Mouse (Mus musculus) 3134 (cell line): ENCODE data around the gene Cys1.
A peak's percentile ranks its signal among the peaks of the same experiment; 100 is the strongest.
"Not testable (repeated sequence)": the region's sequence is repeated elsewhere in the genome, so short reads cannot be mapped to it uniquely, and the experiment has no call there.

Source experiments
- DNase-seq: peaks from one replicate; pipeline ENCODE4 v3.0.0-alpha.2; 2011; ENCODE audit warnings: low spot score; ENCODE audit not compliant: insufficient read length; ENCODE audit errors: extremely low read depth

Cys1 gene

GRCm38 (mm10) chr12:24681286-24682023 lies at the start of gene Cys1:
Gene Cys1, minus strand, starts transcription at chr12:24681813.
- no peak for DNase-seq

GRCm38 (mm10) chr12:24724369-24724768 lies 42.8 kb upstream of the Cys1 start:
- peak; percentile 39 for DNase-seq

GRCm38 (mm10) chr12:24723859-24724258 lies 42.2 kb upstream of the Cys1 start:
- DNase-seq: peak; percentile 49

- DNase-seq: no peak
Measured at GRCm38 (mm10) chr12:24723434-24723833, 41.8 kb upstream of the Cys1 start.

- DNase-seq: no peak
Measured at GRCm38 (mm10) chr12:24716721-24717301, 35.2 kb upstream of the Cys1 start.

- no peak for DNase-seq
Measured at GRCm38 (mm10) chr12:24715268-24715896, 33.8 kb upstream of the Cys1 start.

GRCm38 (mm10) chr12:24714579-24715255 lies 33.1 kb upstream of the Cys1 start:
- no peak for DNase-seq

- no peak for DNase-seq
Measured at GRCm38 (mm10) chr12:24712396-24712795, 30.8 kb upstream of the Cys1 start.

GRCm38 (mm10) chr12:24710672-24711071 lies 29.1 kb upstream of the Cys1 start:
- DNase-seq: no peak

GRCm38 (mm10) chr12:24709831-24710508 lies 28.4 kb upstream of the Cys1 start:
- DNase-seq: peak; percentile 61

GRCm38 (mm10) chr12:24709409-24709808 lies 27.8 kb upstream of the Cys1 start:
- no peak for DNase-seq

GRCm38 (mm10) chr12:24708824-24709218 lies 27.2 kb upstream of the Cys1 start:
- no peak for DNase-seq

- DNase-seq: peak; percentile 98
Measured at GRCm38 (mm10) chr12:24707954-24708823, 26.6 kb upstream of the Cys1 start, which contains the start of gene Rrm2. Gene Rrm2, plus strand, starts transcription at chr12:24708241.

GRCm38 (mm10) chr12:24707480-24707802 lies 25.8 kb upstream of the Cys1 start:
- DNase-seq: no peak

GRCm38 (mm10) chr12:24706764-24707479 lies 25.3 kb upstream of the Cys1 start:
- peak; percentile 87 for DNase-seq

GRCm38 (mm10) chr12:24705502-24706263 lies 24.1 kb upstream of the Cys1 start:
- DNase-seq: no peak

GRCm38 (mm10) chr12:24703013-24703412 lies 21.4 kb upstream of the Cys1 start:
- DNase-seq: no peak

GRCm38 (mm10) chr12:24701621-24702020 lies 20.0 kb upstream of the Cys1 start:
- not testable (repeated sequence) for DNase-seq

- DNase-seq: no peak
Measured at GRCm38 (mm10) chr12:24699578-24699977, 18.0 kb upstream of the Cys1 start.
